Mouse (Mus musculus) liver, adult 10 weeks (tissue): ENCODE data around the gene Krt28. TPM values are rescaled to one million over a fixed set of nuclear protein-coding genes. Genes with fewer than 3 reads are reported as not detected.

Experiments used
- polyA plus RNA-seq: library from polyadenylated mRNA; stranded (reverse); fragments of 350-450 nt; fragmentation: Illumina TruSeq; extraction: RNeasy Lipid Tissue Mini Kit (QIAGEN cat#74804); gene quantifications from one replicate; pipeline ENCODE4 v1.2.3, GENCODE M21; 2014; ENCODE audit warnings: low read depth, low replicate concordance

Krt28 gene
- not detected for polyA plus RNA-seq

GRCm38 (mm10) chr11:99374803-99375202 is at the start of gene Krt28:
Krt28 (minus strand) TSS chr11:99374903.

GRCm38 (mm10) chr11:99422159-99422558 is 47.5 kb upstream of the Krt28 start, which contains the start of gene Krt12:
Krt12 (minus strand) TSS chr11:99422259.

GRCm38 (mm10) chr11:99389264-99389663 is 14.6 kb upstream of the Krt28 start, which contains the start of gene Krt10:
Krt10 (minus strand) TSS chr11:99389364.

GRCm38 (mm10) chr11:99351004-99351403 is 23.7 kb downstream of the Krt28 start, which contains the start of gene Krt27:
Krt27 (minus strand) TSS chr11:99351104.

GRCm38 (mm10) chr11:99337866-99338265 is 36.8 kb downstream of the Krt28 start, which contains the start of gene Krt26:
Krt26 (minus strand) TSS chr11:99337966.

GRCm38 (mm10) chr11:99322851-99323250 is 51.9 kb downstream of the Krt28 start, which contains the start of gene Krt25:
Krt25 (minus strand) TSS chr11:99322951.

Other genes starting within 250 kb of the Krt28 start
- 0.32 TPM for gene Ccr7, start 219.8 kb downstream of the Krt28 start, polyA plus RNA-seq
- 48.9 TPM for gene Smarce1, start 143.9 kb downstream of the Krt28 start, polyA plus RNA-seq
- gene Krt222, start 130.8 kb downstream of the Krt28 start, polyA plus RNA-seq: not detected
- not detected for gene Krt24, start 89.6 kb downstream of the Krt28 start, polyA plus RNA-seq
- not detected for gene Krt25, start 52.0 kb downstream of the Krt28 start, polyA plus RNA-seq
- gene Krt26, start 36.9 kb downstream of the Krt28 start, polyA plus RNA-seq: not detected
- not detected for gene Krt27, start 23.8 kb downstream of the Krt28 start, polyA plus RNA-seq
- 6.3 TPM for gene Krt10, start 14.5 kb upstream of the Krt28 start, polyA plus RNA-seq
- not detected for gene Krt12, start 47.4 kb upstream of the Krt28 start, polyA plus RNA-seq
- not detected for gene Krt20, start 63.2 kb upstream of the Krt28 start, polyA plus RNA-seq
- gene Krt23, start 118.2 kb upstream of the Krt28 start, polyA plus RNA-seq: 2.0 TPM
- gene Krt39, start 146.4 kb upstream of the Krt28 start, polyA plus RNA-seq: not detected
- not detected for gene Krt40, start 168.3 kb upstream of the Krt28 start, polyA plus RNA-seq
- not detected for gene Krtap3-3, start 176.0 kb upstream of the Krt28 start, polyA plus RNA-seq
- gene Krtap3-2, start 181.9 kb upstream of the Krt28 start, polyA plus RNA-seq: not detected
- gene Gm11939, start 184.6 kb upstream of the Krt28 start, polyA plus RNA-seq: not detected
- not detected for gene Krtap3-1, start 191.7 kb upstream of the Krt28 start, polyA plus RNA-seq
- not detected for gene Krtap1-5, start 206.1 kb upstream of the Krt28 start, polyA plus RNA-seq
- not detected for gene Krtap1-4, start 208.8 kb upstream of the Krt28 start, polyA plus RNA-seq
- not detected for gene Krtap1-3, start 216.4 kb upstream of the Krt28 start, polyA plus RNA-seq
- not detected for gene Krtap9-3, start 223.2 kb upstream of the Krt28 start, polyA plus RNA-seq
- gene Gm11938, start 228.4 kb upstream of the Krt28 start, polyA plus RNA-seq: not detected
- not detected for gene Gm11937, start 235.3 kb upstream of the Krt28 start, polyA plus RNA-seq
- gene Krtap2-4, start 239.9 kb upstream of the Krt28 start, polyA plus RNA-seq: not detected
- not detected for gene Gm11562, start 245.5 kb upstream of the Krt28 start, polyA plus RNA-seq